18 mouse cellular contexts compared by ENCODE assay signal in the genomic region with DNA sequence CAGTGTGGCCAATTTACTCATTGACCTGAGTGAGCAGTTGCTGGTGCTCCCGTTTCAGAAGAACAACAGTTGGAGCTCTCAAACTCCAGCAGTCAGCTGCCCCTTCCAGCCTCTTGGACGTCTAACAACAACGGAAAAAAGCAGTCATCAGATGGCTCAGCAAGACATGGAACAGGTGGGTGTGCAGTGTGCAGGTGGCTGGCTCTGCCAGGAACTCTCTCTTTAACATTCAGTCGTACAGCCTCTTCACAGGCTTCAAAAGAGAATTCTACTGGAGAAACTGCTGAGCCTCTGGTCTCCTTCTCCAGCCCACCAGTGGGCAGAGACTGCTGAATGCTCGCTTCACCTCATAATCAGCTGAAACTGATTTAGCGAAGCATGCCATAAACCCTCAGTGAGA. TPM values are rescaled to one million over a fixed set of nuclear protein-coding genes. Genes with fewer than 3 reads are reported as not detected.
DNase-seq lines count a peak whose midpoint lies in the region; TF ChIP-seq lines count a peak whose summit lies in the region.
"Had no signal": no experiment of that assay in that cellular context is flagged by ENCODE, and none has a peak within 500 bp of the region (broad histone marks: within the 10 kb centered on the region; RNA-seq: fewer than 3 reads in every experiment).

No protein-coding gene starts in this region.

- no peak for DNase-seq in layer of hippocampus, adult 2 months (ENCODE audit: low spot score in 2 of 2)
- DNase-seq in layer of hippocampus, adult 11-12 months (ENCODE audit: low spot score) = no peak
- peak; percentile 33 to 46 for DNase-seq in right cerebral cortex, adult 2 months (ENCODE audit: low spot score in 2 of 2)
- DNase-seq in right cerebral cortex, postnatal 14 days = no peak
- DNase-seq in right cerebral cortex, postnatal 36 days (ENCODE audit: low spot score in 2 of 2) = peak; percentile 22 to 26
- DNase-seq in kidney, adult 11 months = no peak
- DNase-seq: adrenal gland, adult 2 months; adrenal gland, postnatal 25 days; cerebellum, adult 2 months; cerebellum, postnatal 10 days; gastrocnemius, postnatal 36 days; heart, adult 11 months; heart, postnatal 36 days had no signal

- TF ChIP-seq CTCF in layer of hippocampus, adult 2 months (conservative IDR thresholded peaks at IDR 0.05) = no peak

- peak overlapping the region; percentile 86 for H3K27ac ChIP-seq in layer of hippocampus, adult 2 months
- H3K27ac ChIP-seq: embryonic facial prominence, embryonic 12.5 days; forebrain, embryonic 15.5 days; heart, embryonic 13.5 days; hindbrain, embryonic 12.5 days had no signal

- no peak overlapping the region for H3K4me3 ChIP-seq in layer of hippocampus, adult 2 months
- H3K4me3 ChIP-seq: embryonic facial prominence, embryonic 12.5 days; forebrain, embryonic 15.5 days; heart, embryonic 13.5 days; hindbrain, embryonic 12.5 days had no signal

RNA-seq across cellular contexts. Expression of a gene that starts 14.3 kb away (rescaled TPM):
- 1 to 10 TPM; 2.3 to 2.8 TPM for total RNA-seq in layer of hippocampus, adult 2 months (2021)
- total RNA-seq: heart, postnatal 36 days had no signal

RNA-seq across cellular contexts. Expression of a gene that starts 20.2 kb away (rescaled TPM):
- total RNA-seq in layer of hippocampus, adult 2 months (2021) = 10 to 100 TPM; 25.6 to 25.9 TPM

RNA-seq across cellular contexts. Expression of a gene that starts 49.7 kb away (rescaled TPM):
- not detected for total RNA-seq in layer of hippocampus, adult 2 months (2021)
- total RNA-seq: ES-E14 had no signal

Comparison
In these comparisons a context has a peak if more than half of its experiments do, and no peak if none do; other contexts are left out.
1. DNase-seq: peak in right cerebral cortex, adult 2 months (2 of 2) and right cerebral cortex, postnatal 36 days (2 of 2); none in layer of hippocampus, adult 2 months (0 of 2), layer of hippocampus, adult 11-12 months (single experiment), right cerebral cortex, postnatal 14 days (single experiment) and kidney, adult 11 months (single experiment).